Mouse (Mus musculus) MEL (cell line): ENCODE measurements around the gene Tpx2.

Experiments
- CTCF ChIP-seq, 3 experiments: IDR thresholded peaks in 2 of 3; conservative IDR thresholded peaks in 1 of 3; 2 replicates each; pipeline ENCODE4 v1.5.1; 2011 to 2012; ENCODE audit warnings: low read length in 3 of 3, low read depth in 2 of 3, mild to moderate bottlenecking in 2 of 3, improper control_type of control experiment in 1 of 3, inconsistent platforms in 1 of 3, mixed read lengths in 1 of 3, moderate library complexity in 1 of 3; ENCODE audit not compliant: control insufficient read depth in 1 of 3, insufficient read depth in 1 of 3, poor library complexity in 1 of 3, severe bottlenecking in 1 of 3
- USF1 ChIP-seq: IDR thresholded peaks from 2 replicates; pipeline ENCODE4 v1.6.1; 2014; ENCODE audit warnings: low read depth, mild to moderate bottlenecking, inconsistent platforms, low read length, improper control_type of control experiment, moderate library complexity
- ZNF384 ChIP-seq: IDR thresholded peaks from 2 replicates; pipeline ENCODE4 v1.6.1; 2012; ENCODE audit warnings: low read depth, mild to moderate bottlenecking, inconsistent platforms, low read length, improper control_type of control experiment

GRCm38 (mm10) chr2:152810158-152810941, 37.4 kb upstream of the Tpx2 start:
- no peak for TF ChIP-seq USF1
- TF ChIP-seq ZNF384: no peak
- no peak for TF ChIP-seq CTCF (IDR thresholded peaks at IDR 0.05 in 2 of 3, conservative IDR thresholded peaks at IDR 0.05 in 1 of 3; ENCODE audit: control insufficient read depth in 1 of 3, insufficient read depth in 1 of 3, low read depth in 2 of 3, low read length in 3 of 3, poor library complexity in 1 of 3, severe bottlenecking in 1 of 3)
